Mouse (Mus musculus): ENCODE results near the gene 1110008P14Rik. TPM values are rescaled to one million over a fixed set of nuclear protein-coding genes. Genes with fewer than 3 reads are reported as not detected.
A peak's percentile ranks its signal among the peaks of the same experiment; 100 is the strongest.

1110008P14Rik gene
- total RNA-seq, 2 experiments from 2014 or later: 43.9 to 44.3 TPM

- no peak for DNase-seq
- intact Hi-C loops (cut with DNase I): no loop called here
These were observed 31.2 kb upstream of the 1110008P14Rik start for GRCm38 (mm10) chr2:32412742-32413531.

- intact Hi-C loops (cut with DNase I): no loop called here
- DNase-seq: no peak
These were observed 29.7 kb upstream of the 1110008P14Rik start for GRCm38 (mm10) chr2:32411407-32411806.

GRCm38 (mm10) chr2:32408429-32409424 lies 27.0 kb upstream of the 1110008P14Rik start:
- no peak for DNase-seq
- intact Hi-C loops (cut with DNase I): no loop called here

GRCm38 (mm10) chr2:32407144-32407824 lies 25.5 kb upstream of the 1110008P14Rik start:
- DNase-seq: no peak
- intact Hi-C loops (cut with DNase I): no loop called here

GRCm38 (mm10) chr2:32404663-32405062 lies 22.9 kb upstream of the 1110008P14Rik start:
- intact Hi-C loops (cut with DNase I): loop anchor here (1.0 kb wide), 2 partner anchors 83 to 162 kb away; no protein-coding TSS in a partner anchor

GRCm38 (mm10) chr2:32396695-32397094 lies 15.0 kb upstream of the 1110008P14Rik start:
- intact Hi-C loops (cut with DNase I): loop anchor here (5.0 kb wide), 1 partner anchor 84 kb away; no protein-coding TSS in a partner anchor
- DNase-seq: no peak

More at GRCm38 (mm10) chr2:32404663-32405062, 22.9 kb upstream of the 1110008P14Rik start:
- peak; percentile 94 to 97 for DNase-seq

- intact Hi-C loops (cut with DNase I): loop anchor here (2.0 to 5.0 kb wide), 2 partner anchors 33 to 84 kb away; no protein-coding TSS in a partner anchor
- peak; percentile 85 to 89 for DNase-seq
These were observed 14.3 kb upstream of the 1110008P14Rik start for GRCm38 (mm10) chr2:32395946-32396621.

GRCm38 (mm10) chr2:32395484-32395945 lies 13.8 kb upstream of the 1110008P14Rik start, which contains the start of gene Ptges2:
Ptges2 (plus strand) TSS chr2:32395896.
- DNase-seq: peak; percentile 96 to 97
- intact Hi-C loops (cut with DNase I): loop anchor here (2.0 to 5.0 kb wide), 2 partner anchors 33 to 83 kb away; no protein-coding TSS in a partner anchor

- DNase-seq: peak in 1 of 2 experiments; percentile 41
- intact Hi-C loops (cut with DNase I): loop anchor here (2.0 to 5.0 kb wide), 2 partner anchors 32 to 83 kb away; no protein-coding TSS in a partner anchor
These were observed 13.2 kb upstream of the 1110008P14Rik start for GRCm38 (mm10) chr2:32394973-32395372.

- intact Hi-C loops (cut with DNase I): no loop called here
- DNase-seq: no peak
These were observed 10.3 kb upstream of the 1110008P14Rik start for GRCm38 (mm10) chr2:32392063-32392462.

GRCm38 (mm10) chr2:32390871-32391270 lies 9.1 kb upstream of the 1110008P14Rik start:
- DNase-seq: no peak
- intact Hi-C loops (cut with DNase I): no loop called here

- intact Hi-C loops (cut with DNase I): loop anchor here (10.0 kb wide), 1 partner anchor 306 kb away; no protein-coding TSS in a partner anchor
- no peak for DNase-seq
These were observed 7.4 kb upstream of the 1110008P14Rik start for GRCm38 (mm10) chr2:32389157-32389556.

- intact Hi-C loops (cut with DNase I): loop anchor here (10.0 kb wide), 1 partner anchor 307 kb away; no protein-coding TSS in a partner anchor
- no peak for DNase-seq
These were observed 6.2 kb upstream of the 1110008P14Rik start, which contains the start of gene Lcn2 for GRCm38 (mm10) chr2:32387706-32388490. Lcn2 (minus strand) TSS chr2:32388252.

GRCm38 (mm10) chr2:32382689-32383088 lies 951 bp upstream of the 1110008P14Rik start:
- DNase-seq: no peak
- intact Hi-C loops (cut with DNase I): loop anchor here (10.0 kb wide), 1 partner anchor 312 kb away; no protein-coding TSS in a partner anchor

GRCm38 (mm10) chr2:32381141-32381774 lies 480 bp downstream of the 1110008P14Rik start:
- intact Hi-C loops (cut with DNase I): loop anchor here (10.0 kb wide), 1 partner anchor 314 kb away; no protein-coding TSS in a partner anchor

GRCm38 (mm10) chr2:32380001-32380500 lies 1.7 kb downstream of the 1110008P14Rik start:
- no peak for DNase-seq
- intact Hi-C loops (cut with DNase I): loop anchor here (10.0 kb wide), 1 partner anchor 315 kb away; no protein-coding TSS in a partner anchor

More at GRCm38 (mm10) chr2:32381141-32381774, 480 bp downstream of the 1110008P14Rik start:
- DNase-seq: no peak

- intact Hi-C loops (cut with DNase I): no loop called here
- DNase-seq: no peak
These were observed 4.8 kb downstream of the 1110008P14Rik start for GRCm38 (mm10) chr2:32376963-32377362.

Measured in heart, postnatal 36 days (tissue).